Mouse (Mus musculus) activated CD4-positive, CD25-positive, alpha-beta regulatory T cell (primary cell): Measurements from ENCODE around the gene Zscan4c. TPM values are rescaled to one million over a fixed set of nuclear protein-coding genes. Genes with fewer than 3 reads are reported as not detected.

Experiments
- polyA plus RNA-seq, 2 experiments: library from polyadenylated mRNA; unstranded; fragments of 100-300 nt; shearing (Covaris generic); gene quantifications; one replicate each; pipeline ENCODE4 v1.2.1; 2017

Zscan4c gene
- not detected for polyA plus RNA-seq

DNA sequence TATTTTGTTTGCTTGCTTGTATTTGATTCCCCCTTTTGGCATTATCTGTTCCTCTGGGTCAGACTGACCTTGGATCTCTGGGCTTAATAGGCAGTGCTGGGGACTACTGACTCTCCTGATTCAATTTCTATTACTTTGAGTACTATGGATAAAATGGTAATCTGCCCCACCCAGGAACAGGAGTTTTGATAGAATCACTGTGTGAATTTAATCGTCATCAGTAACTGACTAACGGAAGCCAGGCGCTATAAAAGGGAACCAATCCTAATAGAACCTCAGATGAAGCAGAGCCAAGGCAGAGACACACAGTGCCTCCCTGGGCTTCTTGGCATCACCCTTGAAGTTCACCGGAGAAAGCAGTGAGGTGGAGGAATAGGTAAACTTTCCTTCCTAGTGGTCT, at the start of gene Zscan4c:
Gene Zscan4c, plus strand, starts transcription at position 301 of the 400 bp plus-strand sequence.

Other genes with a start within 250 kb of the Zscan4c start
- gene Zscan4b, start 100.7 kb upstream of the Zscan4c start, polyA plus RNA-seq, result under 1 TPM in 1 of 2 experiments, not detected in 1; 0.36 TPM
- not detected for gene Zscan4-ps1, start 63.9 kb downstream of the Zscan4c start, polyA plus RNA-seq
- under 1 TPM in 1 of 2 experiments, not detected in 1; 0.22 TPM for gene Zscan4d, start 160.4 kb downstream of the Zscan4c start, polyA plus RNA-seq